Mouse (Mus musculus) large intestine, adult 2 months (tissue): ENCODE results near the gene Ube2t. TPM values are rescaled to one million over a fixed set of nuclear protein-coding genes. Genes with fewer than 3 reads are reported as not detected.

Source experiments
- DNase-seq: peaks from one replicate; pipeline ENCODE4 v3.0.0-alpha.2; 2012; ENCODE audit warnings: low read depth, low spot score
- WGBS: fragments of 180-500 bp; shearing (Covaris S2); methylation state at CpG from one replicate; pipeline ENCODE4 v1.1.7; 2018; 5-methylcytosine and 5-hydroxymethylcytosine counted together
- polyA plus RNA-seq: library from polyadenylated mRNA; depleted of rRNA; stranded (reverse); fragments of >200 nt; gene quantifications from 2 replicates; pipeline ENCODE4 v1.2.3, GENCODE M21; 2012; rRNA removed

The Ube2t gene
- 3.5 and 3.7 TPM in 2 replicates for polyA plus RNA-seq

DNA sequence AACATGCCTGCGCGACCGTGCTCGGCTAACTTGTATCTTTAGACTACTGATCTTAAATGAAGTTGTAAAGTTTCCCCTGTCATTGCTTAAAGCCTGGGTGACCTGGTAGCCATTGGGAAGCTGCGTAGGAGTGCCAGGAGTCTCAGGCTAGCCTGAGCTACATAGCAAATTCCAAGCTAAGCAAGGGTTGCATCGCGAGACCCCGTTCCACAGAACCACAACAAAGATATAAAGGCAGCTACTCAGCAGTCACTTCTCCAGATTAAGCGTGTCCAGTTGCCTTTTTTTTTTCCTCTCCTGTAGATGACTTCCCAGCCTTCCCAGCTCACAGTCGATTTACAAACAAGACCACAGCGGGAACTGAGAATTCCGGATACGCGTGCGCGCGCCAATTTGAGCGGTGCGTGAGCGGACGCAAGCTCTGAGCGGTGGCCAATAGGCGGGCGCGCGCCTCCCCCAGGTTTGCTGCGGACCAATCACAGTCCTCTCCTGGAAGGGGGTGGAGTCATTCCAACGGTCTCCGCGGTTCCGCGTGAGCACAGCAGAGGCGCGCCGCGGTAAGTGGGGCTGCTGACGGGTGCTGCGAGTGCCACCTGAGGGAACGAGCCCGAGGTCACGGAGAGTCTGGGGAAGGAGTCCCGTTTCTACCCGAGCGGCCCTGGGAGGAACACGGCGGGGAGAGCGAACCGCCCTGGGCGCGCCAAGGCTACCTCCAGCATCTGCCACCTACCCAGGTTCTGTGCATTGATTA lies at the start of gene Ube2t:
Gene Ube2t (plus strand): TSS at position 513 of the 751 bp plus-strand sequence.
- WGBS, result 1% methylated on average over 50 of the region's 50 CpGs
- DNase-seq, result peak; percentile 72

DNA sequence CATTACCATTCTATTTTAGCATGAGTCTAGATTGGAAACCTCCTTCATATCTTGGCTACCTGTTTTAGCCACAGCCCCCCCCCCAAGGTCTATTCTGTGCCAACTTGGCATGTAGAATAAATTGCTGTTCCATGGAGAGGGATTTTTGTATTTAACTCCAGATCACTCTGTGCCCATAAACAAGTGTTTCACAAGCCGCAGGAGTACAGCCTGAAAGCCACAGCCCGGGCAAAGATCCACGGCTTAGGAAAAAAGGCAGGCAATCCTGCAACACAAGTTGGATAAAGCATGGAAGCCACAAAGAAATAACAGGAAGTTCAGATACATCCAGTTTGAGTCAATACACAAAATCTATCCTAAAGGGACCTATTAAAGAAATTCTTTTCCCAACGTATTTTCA lies 48.8 kb upstream of the Ube2t start:
- WGBS, result 66% methylated on average over 4 of the region's 4 CpGs
- no peak for DNase-seq

DNA sequence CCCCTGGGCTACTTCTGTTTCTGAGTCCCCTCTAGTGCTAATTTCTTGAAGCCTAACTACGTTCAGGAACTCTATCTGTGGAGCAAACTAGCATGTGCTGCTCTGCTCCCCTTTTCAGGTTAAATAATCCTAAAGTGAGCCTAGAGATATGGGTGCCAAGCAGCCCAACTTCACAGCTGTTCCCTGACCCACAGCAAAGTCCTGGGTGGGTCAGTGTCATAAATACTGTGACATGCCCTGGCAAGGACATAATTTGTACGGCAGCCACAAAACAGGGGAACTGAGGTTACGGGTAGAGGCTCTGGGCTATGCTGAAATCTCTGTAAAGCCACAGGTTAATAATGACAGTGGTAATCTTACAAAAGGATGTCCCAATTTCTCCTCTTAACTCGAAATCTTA lies 46.9 kb upstream of the Ube2t start:
- DNase-seq, result no peak
- WGBS, result 72% methylated on average over 4 of the region's 4 CpGs

DNA sequence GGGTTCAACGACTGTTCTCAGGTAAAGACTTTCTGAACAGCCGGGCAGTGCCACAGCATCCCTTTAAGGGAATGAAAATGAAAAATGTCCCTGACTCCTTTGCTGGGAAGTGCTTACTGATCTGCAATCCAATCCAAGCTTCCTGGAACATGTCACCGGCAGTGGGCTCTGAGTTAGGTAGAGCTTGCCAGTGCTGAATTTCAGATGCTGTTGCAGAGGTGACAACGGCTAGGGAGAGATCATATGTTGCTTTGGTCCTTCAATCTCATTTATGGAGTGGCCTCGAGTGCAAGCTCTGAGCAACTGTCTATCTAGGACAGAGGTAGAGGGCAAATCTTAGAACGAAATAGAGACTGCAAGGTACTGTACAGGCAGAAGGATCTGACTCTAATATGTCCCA lies 43.4 kb upstream of the Ube2t start:
- 88% methylated on average over 6 of the region's 6 CpGs for WGBS
- DNase-seq, result no peak

DNA sequence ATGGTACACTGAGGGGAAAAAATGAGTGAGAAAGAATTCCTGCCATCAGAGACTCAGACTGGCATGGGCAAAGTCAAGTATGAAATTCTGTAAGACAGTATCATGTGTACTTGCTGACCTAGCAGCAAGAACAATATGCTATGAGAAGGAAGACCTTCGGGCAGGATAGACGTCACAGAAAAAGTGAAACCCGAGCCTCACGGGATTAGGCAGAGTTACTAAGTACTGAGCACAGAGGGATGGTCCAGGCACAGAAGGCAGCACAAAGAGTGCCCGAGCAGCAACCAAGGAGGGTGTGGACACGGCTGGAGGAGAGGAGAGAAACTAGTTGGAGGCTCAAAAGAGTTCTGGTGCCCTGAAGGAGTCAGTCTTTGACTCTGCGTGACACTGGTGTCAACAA lies 29.9 kb upstream of the Ube2t start:
- WGBS, result 70% methylated on average over 7 of the region's 7 CpGs
- DNase-seq, result no peak

DNA sequence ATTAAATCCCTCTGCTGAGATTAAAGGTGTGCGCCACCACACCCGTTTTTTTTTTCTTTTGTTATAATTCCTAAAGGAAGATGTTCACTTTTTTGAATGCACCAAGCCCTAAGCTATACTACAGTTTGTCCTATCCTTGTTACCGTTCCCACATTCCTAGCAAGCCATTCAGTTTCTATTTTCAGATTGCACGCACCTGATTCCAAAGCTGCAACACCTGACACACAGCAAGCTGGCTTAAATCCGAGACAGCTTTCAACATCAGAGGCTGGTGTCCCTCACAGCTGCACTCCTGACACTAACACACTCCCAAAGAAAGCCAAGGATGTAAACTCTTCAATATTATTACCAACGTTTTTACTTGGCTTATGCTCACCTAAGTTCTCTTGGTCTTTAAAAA lies 26.0 kb upstream of the Ube2t start:
- DNase-seq, result no peak
- 83% methylated on average over 6 of the region's 6 CpGs for WGBS

DNA sequence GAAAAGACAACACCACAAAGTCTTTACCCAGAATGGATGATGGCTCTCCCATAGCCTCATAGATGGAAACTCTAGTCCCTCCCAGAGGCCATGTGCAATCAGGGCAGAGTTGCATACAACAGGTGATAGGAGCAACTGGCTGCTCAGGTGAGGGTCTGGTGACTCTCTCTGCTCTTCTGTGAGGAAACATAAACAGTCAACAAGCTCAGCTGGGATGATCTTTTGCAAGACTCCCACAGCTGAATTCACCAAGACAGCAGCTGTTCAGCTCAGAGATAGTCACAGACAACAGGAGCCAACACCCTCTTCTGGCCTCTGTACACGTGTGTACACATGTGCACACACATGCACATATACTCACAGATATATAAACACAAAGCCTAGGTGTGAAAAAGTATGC lies 24.1 kb upstream of the Ube2t start:
- WGBS, result 81% methylated on average over 1 of the region's 1 CpGs
- no peak for DNase-seq

DNA sequence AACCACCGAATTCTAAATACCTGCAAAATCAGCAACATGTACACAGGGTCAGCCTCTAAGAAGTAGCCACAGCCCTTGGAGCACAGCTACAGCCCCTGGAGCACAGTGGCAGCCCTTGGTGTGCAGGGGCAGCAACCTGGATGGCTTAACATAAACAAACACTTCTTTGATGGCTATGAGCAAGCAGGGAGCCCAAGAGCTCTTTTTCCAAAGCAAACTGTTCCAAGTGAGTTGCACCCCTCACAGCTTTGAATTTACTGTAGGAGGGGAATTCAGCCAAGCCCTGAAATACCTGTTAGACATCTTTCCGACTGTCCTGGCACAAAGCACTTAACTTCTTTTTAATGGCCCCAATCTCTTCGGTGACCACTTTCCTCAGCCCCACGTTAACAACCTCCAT lies 21.5 kb upstream of the Ube2t start:
- DNase-seq, result no peak
- 27% methylated on average over 4 of the region's 4 CpGs for WGBS

DNA sequence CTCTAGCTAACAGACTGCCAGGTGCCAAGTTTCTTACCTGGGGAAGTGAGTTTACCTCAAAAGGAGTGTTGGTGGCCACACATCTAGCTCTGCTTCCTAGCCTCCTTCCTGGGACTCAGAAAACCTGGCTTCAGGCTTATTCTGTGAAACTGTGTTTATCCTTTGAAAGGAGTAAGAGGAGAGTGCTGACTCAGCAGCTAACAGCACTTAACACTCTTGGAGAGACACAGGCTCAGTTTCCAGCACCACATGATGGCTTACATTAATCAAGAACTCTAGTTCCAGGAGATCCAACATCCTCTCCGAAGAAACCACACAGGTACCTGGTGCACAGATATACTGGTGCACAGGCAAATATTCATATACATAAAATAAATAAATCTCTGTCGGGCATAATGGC lies 19.5 kb upstream of the Ube2t start:
- 94% methylated on average over 2 of the region's 2 CpGs for WGBS
- no peak for DNase-seq

DNA sequence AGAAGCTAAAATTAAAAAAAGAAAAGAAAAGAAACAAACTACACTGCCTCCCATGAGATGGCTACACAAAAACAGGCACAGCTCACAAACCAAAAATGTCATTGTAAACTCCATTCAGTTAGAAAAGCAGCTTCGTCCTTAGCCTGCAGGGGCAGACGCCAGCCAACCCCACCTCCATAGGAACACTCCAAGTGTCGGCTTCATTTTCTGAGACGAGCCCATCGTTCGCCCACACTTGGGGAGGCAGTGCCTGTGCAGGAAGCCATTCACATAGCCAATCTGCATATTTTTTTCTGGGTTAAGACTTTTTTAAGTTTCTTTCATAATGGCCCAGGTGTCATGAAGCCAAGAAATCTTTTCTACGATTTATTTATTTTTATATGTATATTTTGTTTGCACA lies 14.8 kb upstream of the Ube2t start:
- 87% methylated on average over 7 of the region's 7 CpGs for WGBS
- no peak for DNase-seq

DNA sequence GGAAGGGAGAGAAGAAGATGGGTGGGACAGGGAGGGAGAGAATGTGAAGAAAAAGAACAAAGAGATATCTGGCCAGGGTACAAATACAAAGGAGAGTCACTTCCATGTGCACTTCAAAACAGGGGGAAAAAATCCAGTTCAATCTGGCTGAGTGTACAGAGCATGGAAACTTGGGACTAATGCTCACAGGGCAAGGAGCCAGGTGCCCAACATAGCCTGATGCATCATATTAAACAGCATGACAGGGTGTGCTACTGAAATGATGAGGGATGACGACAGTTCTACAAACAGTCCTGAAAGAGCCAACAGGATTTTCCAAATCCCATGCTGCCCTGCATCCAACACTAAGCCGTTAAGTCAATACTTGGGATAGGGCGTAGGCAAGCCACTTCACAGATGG lies 12.4 kb upstream of the Ube2t start:
- DNase-seq, result no peak
- 74% methylated on average over 3 of the region's 3 CpGs for WGBS

DNA sequence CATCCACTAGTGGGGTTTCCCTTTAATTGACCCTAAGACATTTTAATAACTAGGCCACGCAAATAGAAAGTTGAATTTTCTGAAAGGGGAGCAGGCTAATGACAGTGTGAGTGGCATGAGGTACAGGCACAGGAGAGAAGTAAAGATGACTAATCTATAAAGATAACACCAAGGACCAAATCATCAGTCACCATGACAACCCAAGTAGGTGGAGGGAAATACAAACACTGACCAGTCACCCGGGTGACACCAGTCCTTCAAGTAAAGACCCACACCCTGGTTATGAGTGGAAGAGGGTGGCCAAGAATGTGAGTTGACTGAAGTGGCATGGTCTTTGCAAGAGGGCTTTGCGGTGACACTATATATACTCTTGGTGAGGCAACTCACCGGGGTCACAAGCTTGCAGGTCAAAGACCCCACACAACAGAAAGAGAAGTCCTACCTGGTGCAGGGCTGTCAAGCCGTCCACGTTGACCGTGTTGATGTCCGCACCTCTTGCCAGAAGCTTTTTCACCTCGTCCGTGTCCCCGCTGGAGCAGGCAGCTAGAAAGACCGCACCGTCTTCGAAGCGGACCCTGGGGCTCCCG lies 7.2 kb upstream of the Ube2t start:
- WGBS, result 1% methylated on average over 16 of the region's 16 CpGs
- no peak for DNase-seq

DNA sequence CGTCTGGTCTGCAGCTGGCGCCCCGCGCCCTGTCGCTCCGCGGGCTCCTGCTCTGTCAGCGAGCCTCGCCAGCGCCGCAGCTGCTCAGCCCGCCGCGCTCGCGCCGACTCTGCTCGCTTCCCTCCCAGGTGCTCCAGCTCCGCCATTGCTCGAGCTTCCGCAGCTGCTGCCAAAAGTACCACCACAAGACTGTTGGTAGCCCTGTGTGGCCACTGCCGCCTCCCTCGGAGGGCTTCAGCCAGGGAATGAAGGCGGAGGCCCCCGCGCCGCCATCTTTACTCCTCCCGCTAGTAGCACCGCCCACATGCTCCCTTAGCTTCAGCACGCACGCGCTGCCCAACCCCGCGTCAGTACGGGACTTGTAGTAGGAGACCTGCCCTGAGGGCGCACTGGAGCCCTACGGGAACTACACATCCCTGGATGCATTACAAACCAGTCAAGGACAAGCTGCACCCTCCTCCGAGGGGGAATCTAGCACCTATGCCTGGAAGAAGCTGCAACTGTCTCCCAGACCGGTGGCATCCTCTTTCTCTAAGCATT lies 6.7 kb upstream of the Ube2t start, which contains the start of gene Ppp1r12b:
Gene Ppp1r12b (minus strand): TSS at position 306 of the 540 bp plus-strand sequence.
- WGBS, result under 1% methylated on average over 39 of the region's 39 CpGs
- peak; percentile 80 for DNase-seq

DNA sequence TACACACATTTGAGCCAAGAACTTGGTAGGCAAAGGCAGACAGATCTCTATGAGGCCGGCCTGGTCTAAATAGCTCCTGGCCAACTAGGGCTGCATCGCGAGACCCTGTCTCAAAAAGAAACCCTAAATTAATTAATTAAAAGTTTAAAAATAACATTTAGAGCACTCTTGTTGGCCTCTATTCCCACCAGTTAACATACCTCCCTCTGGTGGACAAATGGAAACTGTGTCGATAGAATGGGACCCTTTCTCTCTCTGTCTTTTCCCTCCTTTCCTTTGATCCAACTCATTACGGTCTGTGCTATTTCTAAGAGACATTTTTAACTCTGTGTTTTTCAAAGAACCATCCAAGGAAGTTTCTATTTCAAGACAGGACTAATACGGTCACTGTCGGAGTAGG lies 1.7 kb upstream of the Ube2t start:
- DNase-seq, result no peak
- 63% methylated on average over 7 of the region's 7 CpGs for WGBS

DNA sequence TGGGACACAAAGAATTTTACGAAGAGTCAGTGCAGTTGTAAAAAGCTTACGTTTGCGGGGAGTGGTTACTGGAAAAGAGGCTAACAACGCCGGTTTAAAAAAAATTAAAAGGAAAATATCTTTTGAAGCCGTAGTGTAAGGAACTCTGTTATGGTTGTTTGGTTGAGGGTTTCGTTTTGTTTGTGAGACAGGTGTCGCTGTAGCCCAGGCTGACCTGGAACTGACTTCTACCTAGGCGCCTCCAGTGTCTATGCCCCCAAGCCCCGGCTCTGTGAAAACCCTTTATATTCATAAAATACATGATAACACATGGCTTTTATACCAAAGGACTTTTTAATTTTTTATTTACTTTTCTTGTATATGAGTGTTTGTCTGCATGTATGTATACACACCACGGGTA lies 456 bp downstream of the Ube2t start:
- DNase-seq, result no peak
- WGBS, result under 1% methylated on average over 11 of the region's 11 CpGs

DNA sequence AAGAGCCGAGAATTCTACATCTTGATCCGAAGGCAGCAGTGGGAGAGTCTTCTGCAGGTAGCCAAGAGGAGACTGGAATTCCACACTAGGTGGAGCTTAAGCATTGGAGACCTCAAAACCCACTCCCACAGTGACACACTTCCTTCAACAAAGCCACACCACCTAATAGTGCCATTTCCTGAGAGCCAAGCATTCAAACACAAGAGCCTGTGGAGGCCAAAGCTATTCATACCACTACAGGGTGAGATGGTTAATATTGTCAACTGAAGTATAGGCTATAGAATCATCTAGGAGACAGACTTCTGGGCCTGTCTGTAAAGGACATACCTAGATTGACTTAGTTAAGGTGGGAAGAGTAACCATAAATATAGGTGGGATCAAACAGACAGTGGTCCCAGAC lies 3.1 kb downstream of the Ube2t start:
- DNase-seq, result no peak

DNA sequence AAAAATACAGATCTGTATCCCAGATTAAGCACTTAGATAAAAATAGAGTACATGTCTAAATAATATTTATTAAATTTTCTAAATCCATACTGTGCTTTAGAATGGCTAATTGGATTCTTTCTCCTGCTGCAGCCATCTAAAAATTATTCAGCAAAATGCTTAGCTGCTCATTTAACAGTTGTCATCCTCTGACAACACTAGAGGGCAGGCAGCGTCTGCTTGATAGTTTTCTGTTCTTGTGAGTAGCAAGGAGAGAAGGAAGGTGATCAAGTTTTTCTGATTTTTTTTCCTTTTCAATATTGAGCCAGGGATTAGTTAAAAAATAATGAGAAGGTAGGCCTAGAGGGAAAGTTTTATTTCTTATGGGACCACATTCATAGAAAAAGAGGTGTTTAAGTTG lies 10.6 kb downstream of the Ube2t start:
- no peak for DNase-seq

More for the DNA sequence above, 3.1 kb downstream of the Ube2t start:
- 96% methylated on average over 2 of the region's 2 CpGs for WGBS

DNA sequence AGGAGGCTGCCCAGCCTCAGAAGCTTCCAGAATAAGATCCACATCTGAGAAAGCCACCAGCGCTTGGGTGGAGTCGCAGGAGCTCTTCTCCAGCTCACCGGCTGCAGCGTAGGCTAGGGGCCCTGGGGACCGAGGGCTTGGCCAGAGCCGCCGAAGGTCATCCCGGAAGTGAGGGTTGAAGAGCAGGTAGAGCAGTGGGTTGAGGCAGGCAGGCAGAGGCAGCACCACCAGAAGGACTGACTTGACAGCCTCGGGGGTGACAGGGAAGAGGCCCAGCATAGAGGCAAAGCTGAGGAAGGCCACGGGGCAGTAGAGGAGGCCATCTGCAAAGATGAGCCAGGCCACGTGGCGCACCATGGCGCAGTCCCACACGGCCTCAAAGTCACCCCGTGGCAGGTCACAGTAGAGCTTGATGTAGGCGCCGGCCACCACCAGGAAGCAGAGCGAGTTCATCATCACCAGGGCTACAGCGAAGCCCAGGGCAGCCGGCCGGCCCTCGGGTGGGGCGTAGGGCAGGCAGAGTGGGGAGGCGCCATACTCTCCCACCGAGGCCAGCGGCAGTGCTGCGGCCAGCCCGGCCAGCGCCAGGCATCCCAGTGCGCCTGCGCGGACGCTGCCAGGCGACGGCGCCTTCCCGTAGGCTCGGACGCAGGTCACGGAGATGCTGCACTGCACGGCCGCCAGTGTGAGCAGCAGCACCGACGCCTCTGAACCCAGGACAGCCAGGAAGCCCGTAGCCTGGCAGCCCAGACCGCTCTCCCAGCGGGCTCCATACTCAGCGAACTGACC lies 25.0 kb downstream of the Ube2t start:
- WGBS, result 29% methylated on average over 48 of the region's 48 CpGs

More for the DNA sequence above, 10.6 kb downstream of the Ube2t start:
- 79% methylated on average over 1 of the region's 1 CpGs for WGBS

DNA sequence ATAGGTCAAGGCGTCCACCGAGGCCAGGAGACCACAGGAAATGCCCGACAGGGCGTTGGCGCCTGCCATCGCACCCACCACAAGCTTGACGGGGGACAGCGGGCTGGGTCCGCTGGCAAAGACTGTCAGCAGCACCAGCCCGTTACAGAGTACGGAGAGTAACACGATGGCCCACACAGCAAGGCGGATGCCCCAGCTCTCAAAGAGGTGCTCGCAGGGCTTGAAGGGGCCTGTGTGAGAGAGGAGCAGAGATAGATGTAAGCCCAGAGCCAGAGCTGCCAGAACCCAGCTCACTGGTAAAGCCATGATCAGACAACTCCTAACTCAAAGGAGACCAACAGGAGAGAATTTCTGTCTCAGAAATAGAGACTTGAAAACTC lies 25.6 kb downstream of the Ube2t start:
- no peak for DNase-seq
- 11% methylated on average over 14 of the region's 14 CpGs for WGBS

More for the DNA sequence above, 25.0 kb downstream of the Ube2t start:
- DNase-seq, result peak; percentile 4

DNA sequence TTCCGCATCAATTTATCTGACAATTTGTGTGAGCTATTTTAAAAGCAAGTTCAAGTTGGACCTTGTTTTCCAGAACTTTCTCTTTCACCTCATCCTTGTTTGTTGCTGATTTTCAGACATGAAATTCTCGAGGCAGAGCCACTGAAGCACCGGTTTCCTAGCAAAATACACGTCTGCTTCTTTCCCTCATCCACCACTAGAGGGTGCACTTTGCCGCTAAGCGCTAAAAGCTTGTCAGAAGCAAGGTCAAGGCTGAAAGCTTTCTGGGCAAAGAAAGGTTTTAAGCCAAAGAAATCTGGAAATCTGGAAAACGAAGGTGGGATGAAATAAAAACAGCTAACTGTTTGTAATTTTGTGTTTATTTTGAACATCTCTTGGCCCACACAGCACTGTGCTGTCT lies 27.0 kb downstream of the Ube2t start:
- DNase-seq, result peak; percentile 46
- WGBS, result 9% methylated on average over 7 of the region's 7 CpGs
